Mouse (Mus musculus) limb, embryonic 12.5 days (tissue): ENCODE data around the gene Frmd4a. TPM values are rescaled to one million over a fixed set of nuclear protein-coding genes. Genes with fewer than 3 reads are reported as not detected.

Experiments used
- ATAC-seq: fragments of 200-750 bp; cut with Nextera tagmentation; 2 replicates; pipeline ENCODE4 v1.8.0; 2017; ENCODE audit warnings: low read depth, moderate TSS enrichment; ENCODE audit not compliant: insufficient number of reproducible peaks, insufficient read depth, low FRiP score, low TSS enrichment
- H3K27ac ChIP-seq: fragments of 300-500 bp; sonication (generic); 2 replicates; pipeline ENCODE4 v1.5.1; 2016; ENCODE audit warnings: mild to moderate bottlenecking, moderate library complexity
- H3K27me3 ChIP-seq: fragments of 300-500 bp; sonication (generic); 2 replicates; pipeline ENCODE4 v1.6.1; 2016; ENCODE audit warnings: mild to moderate bottlenecking, moderate library complexity
- H3K36me3 ChIP-seq: fragments of 300-500 bp; sonication (generic); 2 replicates; pipeline ENCODE4 v1.6.1; 2016; ENCODE audit warnings: mild to moderate bottlenecking, moderate library complexity
- H3K4me1 ChIP-seq: fragments of 300-500 bp; sonication (generic); replicated peaks from 2 replicates; pipeline ENCODE4 v1.6.1; 2016
- H3K4me2 ChIP-seq: fragments of 300-500 bp; sonication (generic); 2 replicates; pipeline ENCODE4 v1.6.1; 2016; ENCODE audit warnings: mild to moderate bottlenecking, moderate library complexity
- H3K4me3 ChIP-seq: fragments of 300-500 bp; sonication (generic); replicated peaks from 2 replicates; pipeline ENCODE4 v1.5.1; 2016; ENCODE audit warnings: mild to moderate bottlenecking
- H3K9ac ChIP-seq: fragments of 300-500 bp; sonication (generic); replicated peaks from 2 replicates; pipeline ENCODE4 v1.6.1; 2016; ENCODE audit warnings: mild to moderate bottlenecking, moderate library complexity
- H3K9me3 ChIP-seq: fragments of 300-500 bp; sonication (generic); 2 replicates; pipeline ENCODE4 v1.6.1; 2016; ENCODE audit warnings: mild to moderate bottlenecking, moderate library complexity
- WGBS: fragments of 180-500 bp; shearing (Covaris S2); methylation state at CpG from one replicate; pipeline ENCODE4 v1.1.7; 2016; 5-methylcytosine and 5-hydroxymethylcytosine counted together
- polyA plus RNA-seq: library from polyadenylated mRNA; unstranded; fragments of >200 nt; fragmentation: Nextera tagmentation; extraction: Ambion mirVana; gene quantifications from 2 replicates; pipeline ENCODE4 v1.2.1, GENCODE M21; 2016

Frmd4a gene
- polyA plus RNA-seq, 1 experiment from 2014 or later = 69.3 TPM

- Histone ChIP-seq H3K27ac (no peak overlapping the region), H3K4me3 (no peak overlapping the region), H3K9ac (no peak overlapping the region), H3K4me1 (peaks cover 5% of the 10 kb centered on the region; the same call in 1 of the 2 replicates), H3K27me3 (no peaks in the 10 kb centered on the region), H3K36me3 (no peaks in the 10 kb centered on the region; the same call in 1 of the 2 replicates), H3K9me3 (0 out of 2 replicates have a peak, but pooled peaks cover 3% of the 10 kb centered on the region), H3K4me2 (no peak overlapping the region)
- no peak for ATAC-seq
- WGBS = 82% methylated on average over 6 of the region's 6 CpGs
Observed at GRCm38 (mm10) chr2:4167131-4167530, 149.6 kb downstream of the Frmd4a start.

- no peak for ATAC-seq
- WGBS = 84% methylated on average over 10 of the region's 10 CpGs
- no peaks in the 10 kb centered on the region for H3K27me3 ChIP-seq
Observed at GRCm38 (mm10) chr2:4169726-4170125, 152.2 kb downstream of the Frmd4a start.

GRCm38 (mm10) chr2:4170189-4170588 lies 152.7 kb downstream of the Frmd4a start:
- H3K9me3 ChIP-seq = 0 out of 2 replicates have a peak, but pooled peaks cover 3% of the 10 kb centered on the region
- no peaks in the 10 kb centered on the region for H3K27me3 ChIP-seq
- no peak overlapping the region for H3K9ac ChIP-seq
- ATAC-seq = no peak
- no peak overlapping the region for H3K27ac ChIP-seq
- H3K4me1 ChIP-seq = peaks cover 5% of the 10 kb centered on the region; the same call in 1 of the 2 replicates
- no peak overlapping the region for H3K4me2 ChIP-seq
- no peak overlapping the region for H3K4me3 ChIP-seq
- H3K36me3 ChIP-seq = no peaks in the 10 kb centered on the region; the same call in 1 of the 2 replicates
- 86% methylated on average over 4 of the region's 4 CpGs for WGBS

More at GRCm38 (mm10) chr2:4169726-4170125, 152.2 kb downstream of the Frmd4a start:
- Histone ChIP-seq H3K9ac (no peak overlapping the region), H3K4me2 (no peak overlapping the region), H3K4me3 (no peak overlapping the region), H3K36me3 (no peaks in the 10 kb centered on the region; the same call in 1 of the 2 replicates), H3K27ac (0 out of 2 replicates have a peak overlapping the region, but pooled peaks have one; percentile 3), H3K4me1 (peaks cover 5% of the 10 kb centered on the region; the same call in 1 of the 2 replicates), H3K9me3 (0 out of 2 replicates have a peak, but pooled peaks cover 3% of the 10 kb centered on the region)

- no peak overlapping the region for H3K4me3 ChIP-seq
- ATAC-seq = no peak
- no peak overlapping the region for H3K4me2 ChIP-seq
- WGBS = 90% methylated on average over 8 of the region's 8 CpGs
- H3K27me3 ChIP-seq = no peaks in the 10 kb centered on the region
- H3K9ac ChIP-seq = no peak overlapping the region
- H3K4me1 ChIP-seq = no peaks in the 10 kb centered on the region
- no peaks in the 10 kb centered on the region for H3K9me3 ChIP-seq
- H3K27ac ChIP-seq = no peak overlapping the region
- H3K36me3 ChIP-seq = no peaks in the 10 kb centered on the region
Observed at GRCm38 (mm10) chr2:4184991-4185390, 167.5 kb downstream of the Frmd4a start.

GRCm38 (mm10) chr2:4187521-4187920 lies 170.0 kb downstream of the Frmd4a start:
- Histone ChIP-seq H3K4me3 (no peak overlapping the region), H3K4me2 (no peak overlapping the region), H3K9ac (no peak overlapping the region), H3K9me3 (no peaks in the 10 kb centered on the region), H3K27me3 (no peaks in the 10 kb centered on the region), H3K27ac (no peak overlapping the region), H3K36me3 (no peaks in the 10 kb centered on the region), H3K4me1 (no peaks in the 10 kb centered on the region)
- WGBS = 72% methylated on average over 4 of the region's 4 CpGs
- no peak for ATAC-seq

GRCm38 (mm10) chr2:4188303-4188702 lies 170.8 kb downstream of the Frmd4a start:
- Histone ChIP-seq H3K27me3 (no peaks in the 10 kb centered on the region), H3K9me3 (no peaks in the 10 kb centered on the region), H3K27ac (no peak overlapping the region), H3K4me1 (no peaks in the 10 kb centered on the region), H3K4me2 (no peak overlapping the region), H3K36me3 (no peaks in the 10 kb centered on the region), H3K9ac (no peak overlapping the region), H3K4me3 (no peak overlapping the region)
- ATAC-seq = no peak
- WGBS = 49% methylated on average over 3 of the region's 3 CpGs

GRCm38 (mm10) chr2:4190345-4190744 lies 172.8 kb downstream of the Frmd4a start:
- Histone ChIP-seq H3K4me1 (no peaks in the 10 kb centered on the region), H3K4me3 (no peak overlapping the region), H3K27me3 (no peaks in the 10 kb centered on the region), H3K9me3 (no peaks in the 10 kb centered on the region), H3K4me2 (no peak overlapping the region), H3K9ac (no peak overlapping the region), H3K36me3 (no peaks in the 10 kb centered on the region), H3K27ac (no peak overlapping the region)
- WGBS = 94% methylated on average over 3 of the region's 3 CpGs
- ATAC-seq = no peak

- Histone ChIP-seq H3K4me1 (no peaks in the 10 kb centered on the region), H3K9me3 (no peaks in the 10 kb centered on the region), H3K4me2 (no peak overlapping the region), H3K27me3 (no peaks in the 10 kb centered on the region), H3K36me3 (no peaks in the 10 kb centered on the region), H3K27ac (no peak overlapping the region), H3K9ac (no peak overlapping the region), H3K4me3 (no peak overlapping the region)
- no peak for ATAC-seq
- 73% methylated on average over 5 of the region's 5 CpGs for WGBS
Observed at GRCm38 (mm10) chr2:4190995-4191394, 173.5 kb downstream of the Frmd4a start.

- Histone ChIP-seq H3K27me3 (no peaks in the 10 kb centered on the region), H3K27ac (no peak overlapping the region), H3K9me3 (no peaks in the 10 kb centered on the region), H3K4me1 (no peaks in the 10 kb centered on the region), H3K4me2 (no peak overlapping the region), H3K4me3 (no peak overlapping the region), H3K9ac (no peak overlapping the region), H3K36me3 (no peaks in the 10 kb centered on the region)
- no peak for ATAC-seq
Observed at GRCm38 (mm10) chr2:4193206-4193605, 175.7 kb downstream of the Frmd4a start.

- Histone ChIP-seq H3K9ac (no peak overlapping the region), H3K36me3 (no peaks in the 10 kb centered on the region), H3K27ac (no peak overlapping the region), H3K9me3 (no peaks in the 10 kb centered on the region), H3K4me3 (no peak overlapping the region), H3K27me3 (no peaks in the 10 kb centered on the region), H3K4me1 (no peaks in the 10 kb centered on the region), H3K4me2 (no peak overlapping the region)
- WGBS = 69% methylated on average over 9 of the region's 9 CpGs
- ATAC-seq = no peak
Observed at GRCm38 (mm10) chr2:4194324-4195014, 177.0 kb downstream of the Frmd4a start.

GRCm38 (mm10) chr2:4196041-4196440 lies 178.5 kb downstream of the Frmd4a start:
- no peaks in the 10 kb centered on the region for H3K4me1 ChIP-seq
- ATAC-seq = no peak
- no peak overlapping the region for H3K27ac ChIP-seq
- WGBS = 93% methylated on average over 4 of the region's 4 CpGs
- H3K4me3 ChIP-seq = no peak overlapping the region
- H3K9me3 ChIP-seq = no peaks in the 10 kb centered on the region
- H3K36me3 ChIP-seq = no peaks in the 10 kb centered on the region
- no peak overlapping the region for H3K4me2 ChIP-seq
- no peak overlapping the region for H3K9ac ChIP-seq
- H3K27me3 ChIP-seq = no peaks in the 10 kb centered on the region

GRCm38 (mm10) chr2:4209234-4209633 lies 191.7 kb downstream of the Frmd4a start:
- H3K9me3 ChIP-seq = 0 out of 2 replicates have a peak, but pooled peaks cover 4% of the 10 kb centered on the region
- H3K9ac ChIP-seq = no peak overlapping the region
- H3K4me3 ChIP-seq = no peak overlapping the region
- no peaks in the 10 kb centered on the region for H3K36me3 ChIP-seq
- ATAC-seq = no peak
- no peaks in the 10 kb centered on the region for H3K4me1 ChIP-seq
- WGBS = 54% methylated on average over 7 of the region's 7 CpGs
- no peaks in the 10 kb centered on the region for H3K27me3 ChIP-seq
- H3K4me2 ChIP-seq = no peak overlapping the region
- no peak overlapping the region for H3K27ac ChIP-seq
